Mouse (Mus musculus) liver, adult 2 months (tissue): ENCODE results near the gene Srpk3.

Experiments
- CTCF ChIP-seq: fragments of 200-500 bp; IDR thresholded peaks from 2 replicates; pipeline ENCODE4 v1.5.1; 2011; ENCODE audit warnings: low read depth, low read length, control low read depth
- POLR2A ChIP-seq: fragments of 200-500 bp; IDR thresholded peaks from 2 replicates; pipeline ENCODE4 v1.6.1; 2011; ENCODE audit warnings: low read length, control low read depth; ENCODE audit not compliant: insufficient read depth; ENCODE audit errors: extremely low read depth

DNA sequence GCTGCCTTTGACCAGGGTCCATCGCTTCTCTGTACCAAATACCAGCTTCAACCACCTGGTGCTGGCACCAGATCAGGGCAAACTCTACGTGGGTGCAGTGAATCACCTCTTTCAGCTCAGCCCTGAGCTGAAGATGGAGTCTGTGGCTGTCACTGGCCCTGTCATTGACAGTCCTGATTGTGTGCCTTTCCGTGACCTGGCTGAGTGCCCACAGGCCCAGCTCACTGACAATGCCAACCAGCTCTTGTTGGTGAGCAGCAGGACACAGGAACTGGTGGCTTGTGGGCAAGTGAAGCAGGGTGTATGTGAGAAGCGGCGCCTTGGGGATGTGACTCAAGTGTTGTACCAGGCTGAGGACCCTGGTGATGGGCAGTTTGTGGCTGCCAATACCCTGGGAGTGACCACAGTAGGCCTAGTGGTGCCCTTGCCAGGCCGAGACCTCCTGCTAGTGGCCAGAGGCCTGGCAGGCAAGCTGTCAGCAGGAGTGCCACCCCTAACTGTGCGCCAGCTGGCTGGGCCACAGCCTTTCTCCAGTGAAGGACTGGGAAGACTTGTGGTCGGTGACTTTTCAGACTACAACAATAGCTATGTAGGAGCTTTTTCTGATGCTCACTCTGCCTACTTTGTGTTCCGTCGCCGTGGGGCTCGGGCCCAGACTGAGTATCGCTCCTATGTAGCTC is 15.5 kb upstream of the Srpk3 start:
- TF ChIP-seq CTCF, result no peak
- TF ChIP-seq POLR2A, result no peak
